Mouse (Mus musculus): Measurements from ENCODE around the gene Etv5. TPM values are rescaled to one million over a fixed set of nuclear protein-coding genes. Genes with fewer than 3 reads are reported as not detected.

Etv5 gene
- total RNA-seq, 2 experiments from 2014 or later: 24.8 to 28.4 TPM

DNA sequence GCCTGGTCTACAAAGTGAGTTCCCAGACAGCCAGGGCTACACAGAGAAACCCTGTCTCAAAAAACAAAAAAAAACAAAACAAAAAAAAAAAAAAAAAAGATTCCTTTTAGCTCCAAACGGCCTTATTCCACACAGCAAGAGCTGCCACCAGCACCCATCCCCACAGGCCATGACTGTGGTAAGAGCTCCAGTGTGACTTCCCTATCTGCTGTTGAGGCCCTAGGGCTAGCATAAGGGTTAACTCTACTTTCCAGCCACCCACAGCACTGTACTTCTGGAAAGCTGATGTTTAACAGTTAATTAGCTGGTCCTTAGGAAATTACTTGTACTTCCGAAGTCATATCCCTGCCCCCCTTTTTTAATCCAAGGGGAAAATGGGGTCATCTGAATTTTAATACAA, 8.2 kb downstream of the Etv5 start:
- intact Hi-C loops (cut with DNase I): loop anchor here (10.0 kb wide), 1 partner anchor 117 kb away; no protein-coding TSS in a partner anchor
- DNase-seq: no peak

- intact Hi-C loops (cut with DNase I): loop anchor here (10.0 kb wide), 1 partner anchor 116 kb away; no protein-coding TSS in a partner anchor
- DNase-seq: peak; percentile 94
These were observed 9.1 kb downstream of the Etv5 start for GRCm38 (mm10) chr16:22430211-22430951.

GRCm38 (mm10) chr16:22429377-22429776, 10.1 kb downstream of the Etv5 start:
- intact Hi-C loops (cut with DNase I): loop anchor here (10.0 kb wide), 1 partner anchor 95 kb away; no protein-coding TSS in a partner anchor
- no peak for DNase-seq

GRCm38 (mm10) chr16:22428853-22429341, 10.6 kb downstream of the Etv5 start:
- intact Hi-C loops (cut with DNase I): loop anchor here (10.0 kb wide), 1 partner anchor 94 kb away; no protein-coding TSS in a partner anchor
- DNase-seq: peak; percentile 94

DNA sequence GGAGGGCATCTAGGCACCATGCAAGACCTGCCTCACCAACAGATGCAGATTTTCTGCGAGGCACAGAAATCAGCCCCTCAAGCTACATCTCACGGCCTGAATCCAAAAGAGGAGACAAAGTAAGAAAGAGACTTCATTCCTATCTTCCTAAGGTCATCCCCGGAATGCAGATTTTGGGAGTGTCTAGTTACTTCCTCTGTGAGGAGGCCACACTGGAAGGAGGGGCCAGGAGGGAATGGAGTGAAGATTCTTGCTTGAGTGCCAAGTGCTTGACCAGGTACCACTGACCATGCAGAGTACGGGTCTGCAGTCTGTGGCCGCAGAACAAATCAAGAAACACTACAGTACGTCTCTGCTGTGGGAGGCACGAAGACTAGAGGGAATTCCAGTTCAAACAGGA, 12.7 kb downstream of the Etv5 start:
- intact Hi-C loops (cut with DNase I): loop anchor here (10.0 kb wide), 1 partner anchor 92 kb away; no protein-coding TSS in a partner anchor
- no peak for DNase-seq

GRCm38 (mm10) chr16:22422256-22422655, 17.3 kb downstream of the Etv5 start:
- DNase-seq: no peak
- intact Hi-C loops (cut with DNase I): loop anchor here (10.0 kb wide), 1 partner anchor 87 kb away; no protein-coding TSS in a partner anchor

DNA sequence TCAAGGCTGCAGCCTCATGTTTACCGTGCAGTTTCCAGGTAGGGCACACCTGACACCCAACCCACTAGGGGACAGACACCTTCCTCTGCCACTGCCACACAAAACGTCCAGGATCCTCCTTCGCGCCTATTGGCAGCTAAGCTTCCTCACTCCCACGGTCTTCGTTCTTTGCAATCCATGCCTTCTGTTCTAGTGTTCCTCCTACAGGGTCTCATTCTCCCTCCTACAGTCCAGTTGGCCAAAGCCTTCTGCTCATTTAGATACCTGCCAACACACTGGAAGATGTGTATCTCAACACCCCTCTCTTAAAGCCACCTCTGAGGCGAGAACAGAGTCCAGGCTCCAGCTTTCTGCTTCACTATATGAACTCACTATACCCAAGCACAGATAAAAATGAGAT, 21.6 kb downstream of the Etv5 start:
- no peak for DNase-seq
- intact Hi-C loops (cut with DNase I): no loop called here

DNA sequence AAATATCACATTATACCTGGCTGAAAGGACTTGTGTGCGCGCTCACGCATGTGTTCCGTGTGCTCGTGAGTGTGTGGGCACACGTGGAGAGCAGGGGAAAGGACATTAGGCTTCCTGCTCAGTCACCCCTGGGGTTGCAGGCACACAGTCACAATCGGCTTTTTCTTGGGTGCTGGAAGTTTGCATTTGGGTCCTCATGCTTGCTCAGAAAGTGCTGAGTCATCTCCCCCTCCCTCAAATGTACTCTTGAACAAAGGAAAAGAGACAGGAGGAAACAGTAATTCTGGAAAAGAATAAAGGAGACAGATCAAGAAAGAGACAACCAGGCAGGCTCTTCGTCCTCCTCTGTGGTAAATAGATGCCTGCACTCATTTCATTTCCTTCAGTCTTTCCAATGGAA, 22.5 kb downstream of the Etv5 start:
- no peak for DNase-seq
- intact Hi-C loops (cut with DNase I): no loop called here

- intact Hi-C loops (cut with DNase I): no loop called here
- no peak for DNase-seq
These were observed 23.2 kb downstream of the Etv5 start for GRCm38 (mm10) chr16:22416140-22416848.

DNA sequence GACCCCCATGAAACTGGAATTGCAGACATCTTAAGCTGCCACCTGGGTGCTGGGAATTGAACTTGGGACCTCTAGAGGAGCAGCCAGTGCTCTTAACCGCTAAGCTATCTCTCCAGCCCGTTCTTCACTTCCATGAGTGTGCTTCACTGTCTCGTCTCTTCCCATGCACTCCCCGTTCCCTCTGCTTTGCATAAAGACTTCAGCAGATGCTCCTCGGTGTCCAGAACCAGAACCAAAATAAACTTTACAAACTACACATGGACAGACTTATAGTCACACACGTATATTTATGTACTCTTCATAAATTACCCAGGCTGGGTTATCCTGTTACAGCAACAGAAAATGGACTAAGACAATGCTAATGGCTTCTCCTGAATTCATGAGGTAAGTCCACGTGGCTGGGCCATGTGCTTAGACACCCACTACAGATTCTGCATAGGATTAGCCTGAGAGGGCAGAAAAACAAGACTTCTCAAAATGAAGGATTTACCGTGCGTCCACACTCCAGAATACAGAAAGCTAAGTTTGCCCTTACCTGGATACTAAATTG, 25.2 kb downstream of the Etv5 start:
- no peak for DNase-seq
- intact Hi-C loops (cut with DNase I): no loop called here

DNA sequence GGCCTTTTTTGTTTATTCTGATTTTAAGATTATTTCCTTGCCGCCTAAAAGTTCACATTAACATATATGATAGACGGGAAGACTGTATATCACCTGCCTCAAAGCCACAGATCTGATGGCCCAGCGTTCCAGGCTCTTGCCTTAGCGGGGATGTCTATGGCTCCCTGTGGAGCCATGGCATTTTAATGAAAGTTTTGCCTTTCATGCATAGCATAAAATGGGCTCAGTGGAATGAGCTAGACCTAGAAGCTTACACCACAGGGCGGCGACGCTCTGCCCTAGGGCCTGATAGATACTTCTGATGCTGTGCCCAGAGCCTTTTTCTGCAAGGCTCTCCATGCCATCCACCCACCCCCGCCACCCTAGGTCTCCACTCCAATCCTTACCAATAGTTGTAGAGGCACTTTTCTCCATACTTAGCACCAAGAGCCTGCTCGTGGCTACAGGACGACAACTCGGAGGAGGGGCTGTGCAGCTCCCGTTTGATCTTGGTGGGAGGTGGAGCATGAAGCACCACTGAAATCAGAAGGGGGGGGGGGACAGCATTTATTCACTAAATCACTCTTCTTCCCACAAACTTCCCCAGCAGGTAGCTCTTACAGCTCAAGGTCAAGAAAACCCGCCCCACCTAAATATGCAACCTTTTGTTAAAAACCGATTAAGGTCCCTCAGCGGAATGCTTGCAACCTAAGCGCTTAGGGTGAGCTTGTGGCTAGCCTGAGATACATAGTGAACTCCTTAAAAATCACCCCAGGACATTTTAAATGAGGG, 26.9 kb downstream of the Etv5 start:
- intact Hi-C loops (cut with DNase I): no loop called here
- DNase-seq: no peak

- DNase-seq: no peak
- intact Hi-C loops (cut with DNase I): no loop called here
These were observed 27.8 kb downstream of the Etv5 start for GRCm38 (mm10) chr16:22411764-22412163.

DNA sequence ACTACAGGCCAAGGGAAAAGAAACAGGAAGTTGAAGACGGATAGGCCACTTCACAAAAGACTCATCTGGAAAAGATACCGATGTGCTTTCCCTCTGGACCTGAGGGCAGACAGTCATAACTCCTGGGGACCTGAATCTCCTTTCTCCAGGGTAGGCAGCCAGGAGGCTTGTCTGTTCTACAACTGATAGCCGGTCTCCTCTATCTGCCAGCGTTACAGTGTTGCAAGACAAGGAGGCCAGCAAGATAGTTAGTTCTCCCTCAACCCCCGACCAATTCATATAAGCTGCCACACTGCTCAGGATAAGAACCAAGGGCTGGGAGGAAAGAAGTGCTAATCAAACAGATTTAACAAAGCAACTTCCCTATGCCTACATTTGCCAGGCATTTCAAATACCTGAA, 29.5 kb downstream of the Etv5 start:
- intact Hi-C loops (cut with DNase I): no loop called here
- no peak for DNase-seq

DNA sequence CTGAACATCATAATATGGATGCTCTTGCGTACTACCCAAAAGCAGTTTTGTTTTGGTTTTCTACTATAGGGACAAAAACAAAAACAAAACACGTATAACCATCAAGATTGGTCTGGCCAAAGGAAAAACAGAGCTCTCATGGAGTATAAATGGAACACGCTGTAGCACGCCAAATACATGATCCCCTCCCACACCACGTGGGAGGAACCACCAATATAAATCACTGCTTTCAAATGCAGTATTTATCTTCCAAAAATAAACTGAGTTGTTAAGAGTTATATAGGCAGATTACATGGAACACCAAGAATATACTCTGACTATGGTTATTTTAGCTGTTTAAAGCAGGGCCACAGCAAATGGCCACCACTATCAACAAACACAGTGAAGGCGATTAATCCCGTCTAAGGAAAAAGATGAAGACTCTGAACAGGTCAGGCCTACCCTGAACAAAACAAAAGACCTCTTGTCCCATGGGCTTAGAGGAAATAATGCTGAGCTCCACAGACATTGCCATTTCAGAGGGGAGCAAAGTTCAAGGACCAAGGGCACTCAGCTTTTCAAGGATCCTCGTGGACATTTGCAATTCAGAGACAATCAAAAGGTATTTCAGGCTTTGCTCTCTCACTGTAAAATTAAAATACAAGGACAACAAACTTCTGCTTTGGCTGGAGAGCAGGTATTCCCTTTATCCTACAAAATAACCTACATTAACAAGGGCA, 30.7 kb downstream of the Etv5 start:
- intact Hi-C loops (cut with DNase I): no loop called here
- DNase-seq: no peak

DNA sequence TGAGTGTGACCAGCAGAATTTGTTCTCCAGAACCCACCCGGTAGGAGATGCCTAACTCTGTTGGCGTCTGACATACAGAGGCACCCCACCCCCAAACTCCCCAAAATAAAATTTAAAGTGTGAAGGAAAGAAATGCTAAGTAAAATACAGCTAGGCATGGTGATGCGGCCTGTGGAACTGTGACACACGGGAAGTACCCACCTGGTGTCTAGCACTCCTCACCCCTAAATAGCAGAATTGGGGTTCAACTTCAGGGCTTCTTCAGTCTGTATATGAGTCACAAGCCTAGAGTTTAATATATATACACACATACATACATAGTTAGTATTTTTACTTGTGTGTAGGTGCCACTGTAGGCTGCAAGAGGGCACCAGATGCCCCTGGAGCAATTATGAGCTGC, 32.8 kb downstream of the Etv5 start:
- intact Hi-C loops (cut with DNase I): no loop called here

DNA sequence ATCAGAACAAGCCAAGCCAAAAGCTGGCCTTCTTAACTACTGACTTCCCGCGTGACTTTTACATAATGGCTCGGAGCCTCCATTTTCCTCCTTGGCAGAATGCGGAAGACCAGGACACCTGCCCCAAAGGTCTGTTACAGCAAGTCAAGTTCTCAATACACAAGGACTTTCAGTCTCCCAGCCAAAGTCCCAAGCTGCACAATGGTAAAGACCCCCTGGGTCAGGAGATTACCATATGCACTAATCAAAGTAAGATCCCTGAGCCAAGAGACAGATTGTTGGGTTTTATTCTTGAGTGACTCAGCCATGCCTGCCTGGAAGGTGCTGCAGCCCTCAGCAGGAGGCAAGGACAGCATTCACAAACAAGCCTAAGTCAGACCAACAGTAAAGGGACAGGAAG, 33.5 kb downstream of the Etv5 start:
- peak; percentile 39 for DNase-seq
- intact Hi-C loops (cut with DNase I): no loop called here

More for the DNA sequence above, 32.8 kb downstream of the Etv5 start:
- no peak for DNase-seq

- intact Hi-C loops (cut with DNase I): no loop called here
These were observed 34.0 kb downstream of the Etv5 start for GRCm38 (mm10) chr16:22405492-22405891.

DNA sequence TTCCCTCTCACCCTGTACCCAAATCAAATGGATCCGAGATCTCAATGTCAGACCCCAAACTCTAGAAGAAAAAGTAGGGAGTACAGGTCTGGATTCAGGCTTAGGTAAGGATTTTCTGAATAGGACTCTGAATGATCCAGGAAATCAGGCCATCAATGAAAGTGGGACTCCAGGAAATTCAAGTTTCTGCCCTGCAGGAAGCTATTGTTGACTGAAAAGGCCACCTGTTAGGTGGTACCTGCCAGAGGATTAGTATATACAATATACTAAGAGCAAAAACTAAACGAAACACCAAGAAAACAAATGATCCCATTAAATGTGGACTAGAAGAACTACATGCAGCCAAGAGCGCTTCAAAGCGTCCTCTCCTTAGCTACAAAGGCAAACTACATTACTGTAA, 35.8 kb downstream of the Etv5 start:
- DNase-seq: no peak
- intact Hi-C loops (cut with DNase I): no loop called here

More at GRCm38 (mm10) chr16:22405492-22405891, 34.0 kb downstream of the Etv5 start:
- peak; percentile 18 for DNase-seq

DNA sequence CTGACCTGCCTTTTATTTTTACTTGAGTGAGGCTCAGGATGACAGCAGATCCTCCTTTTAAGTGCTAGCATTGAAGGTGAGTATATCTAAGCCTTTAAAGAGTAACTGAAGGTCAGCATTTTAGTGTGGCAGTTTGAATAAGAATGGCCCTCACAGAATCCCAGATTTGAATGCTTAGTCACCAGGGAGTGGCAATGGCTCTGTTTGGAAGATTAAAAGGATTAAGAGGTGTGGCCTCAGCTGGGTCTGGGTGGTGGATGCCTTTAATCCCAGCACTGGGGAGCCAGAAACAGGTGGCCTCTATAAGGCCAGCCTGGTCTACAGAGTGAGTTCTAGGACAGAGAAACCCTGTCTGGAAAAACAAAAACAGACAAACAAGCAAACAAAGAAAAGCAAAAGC, 36.9 kb downstream of the Etv5 start:
- intact Hi-C loops (cut with DNase I): no loop called here

DNA sequence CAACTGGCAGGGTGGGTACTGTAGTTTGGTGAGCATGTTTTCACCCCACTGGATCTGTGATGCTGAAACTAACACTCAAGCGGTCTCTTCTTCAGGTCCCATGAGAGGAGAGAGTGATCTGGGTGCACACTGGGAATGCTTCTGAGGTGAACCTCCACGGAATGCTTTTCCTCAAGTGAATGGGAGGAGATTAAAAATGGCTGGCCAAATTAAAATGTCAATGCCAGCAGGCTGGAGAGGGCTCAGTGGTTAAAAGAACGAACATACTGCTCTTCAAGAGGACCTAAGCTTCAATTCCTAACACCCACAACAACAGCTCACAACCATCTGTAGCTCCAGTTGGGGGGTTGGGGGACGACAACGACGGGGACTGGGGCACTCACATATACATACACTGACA, 39.3 kb downstream of the Etv5 start:
- DNase-seq: no peak
- intact Hi-C loops (cut with DNase I): no loop called here

More for the DNA sequence above, 36.9 kb downstream of the Etv5 start:
- no peak for DNase-seq
